Comparison of ENCODE assay signal across 8 mouse cellular contexts in genomic region chr6:65453465-65453864, GRCm38 (mm10).
DNase-seq lines count a peak whose midpoint lies in the region; ATAC-seq and TF ChIP-seq lines count a peak whose summit lies in the region.

No protein-coding gene starts in this region.

- no peak overlapping the region for H3K4me2 ChIP-seq in midbrain, postnatal 0 days (ENCODE audit: low read depth, low read length, poor library complexity, severe bottlenecking)

- no peak overlapping the region for H3K4me3 ChIP-seq in layer of hippocampus, adult 2 months
- no peak overlapping the region for H3K4me3 ChIP-seq in midbrain, postnatal 0 days (ENCODE audit: low read depth, low read length)

- no peaks in the 10 kb centered on the region for H3K9me3 ChIP-seq in midbrain, postnatal 0 days (ENCODE audit: low read length)

- TF ChIP-seq CTCF in layer of hippocampus, adult 2 months (conservative IDR thresholded peaks at IDR 0.05), result peak; percentile 83
- TF ChIP-seq CTCF in midbrain, postnatal 0 days (IDR thresholded peaks at IDR 0.05), result peak; percentile 77

- H3K27ac ChIP-seq in layer of hippocampus, adult 2 months, result no peak overlapping the region
- H3K27ac ChIP-seq in midbrain, postnatal 0 days (ENCODE audit: low read depth, low read length), result no peak overlapping the region

- H3K27me3 ChIP-seq in midbrain, postnatal 0 days (ENCODE audit: insufficient read depth, low read length), result no peaks in the 10 kb centered on the region

- H3K9ac ChIP-seq in midbrain, postnatal 0 days (replicated peaks; ENCODE audit: low read length, poor library complexity, severe bottlenecking), result no peak overlapping the region

- H3K4me1 ChIP-seq in midbrain, postnatal 0 days (ENCODE audit: insufficient read depth, low read length), result no peaks in the 10 kb centered on the region

- DNase-seq in layer of hippocampus, adult 2 months (ENCODE audit: low spot score in 2 of 2), result peak; percentile 29 to 42
- no peak for DNase-seq in layer of hippocampus, postnatal 36 days
- DNase-seq in NIH3T3 (ENCODE audit: low read depth), result peak; percentile 59
- peak; percentile 73 for DNase-seq in embryo, embryonic 10.5 days (ENCODE audit: low spot score)
- DNase-seq in kidney, postnatal 10 days, result peak; percentile 12
- DNase-seq in midbrain, postnatal 0 days (ENCODE audit: low spot score), result peak; percentile 78
- no peak for DNase-seq in spleen, postnatal 14 days (ENCODE audit: low spot score in 2 of 2)
- DNase-seq in adrenal gland, postnatal 25 days, result no peak

- ATAC-seq in midbrain, postnatal 0 days (ENCODE audit: low FRiP score), result no peak; the same call in 1 of the 2 replicates

- H3K36me3 ChIP-seq in midbrain, postnatal 0 days (ENCODE audit: insufficient read depth, low read length), result no peaks in the 10 kb centered on the region

Comparison
In these comparisons a context has a peak if more than half of its experiments do, and no peak if none do; other contexts are left out.
1. DNase-seq: peak in layer of hippocampus, adult 2 months (2 of 2), NIH3T3 (single experiment), embryo, embryonic 10.5 days (single experiment), kidney, postnatal 10 days (single experiment) and midbrain, postnatal 0 days (single experiment); none in layer of hippocampus, postnatal 36 days (0 of 2), spleen, postnatal 14 days (0 of 2) and adrenal gland, postnatal 25 days (single experiment).